20 mouse cellular contexts compared by ENCODE assay signal in genomic region chr11:4499456-4499855, GRCm38 (mm10). TPM values are rescaled to one million over a fixed set of nuclear protein-coding genes. Genes with fewer than 3 reads are reported as not detected.
"Had no signal": no experiment of that assay in that cellular context is flagged by ENCODE, and none has a peak within 500 bp of the region (broad histone marks: within the 10 kb centered on the region; RNA-seq: fewer than 3 reads in every experiment).

No protein-coding gene starts in this region.

- H3K4me3 ChIP-seq: intestine, embryonic 15.5 days; limb, embryonic 12.5 days; limb, embryonic 15.5 days; megakaryocyte, embryonic 14.5 days; midbrain, embryonic 10.5 days; midbrain, embryonic 13.5 days; myocyte; neural tube, embryonic 13.5 days; stomach, embryonic 15.5 days had no signal

- H3K27ac ChIP-seq: intestine, embryonic 15.5 days; limb, embryonic 12.5 days; limb, embryonic 15.5 days; liver, embryonic 14.5 days; midbrain, embryonic 10.5 days; midbrain, embryonic 13.5 days; stomach, embryonic 15.5 days had no signal

- DNase-seq: kidney, postnatal 4 days; left cerebral cortex, postnatal 4 days; liver, postnatal 0 days; right cerebral cortex, adult 18-20 months; right cerebral cortex, postnatal 14 days; right cerebral cortex, postnatal 4 days; thymus, postnatal 25 days had no signal

- H3K9ac ChIP-seq: intestine, embryonic 15.5 days; limb, embryonic 12.5 days; limb, embryonic 15.5 days; liver, embryonic 14.5 days; liver, postnatal 0 days; lung, embryonic 14.5 days; midbrain, embryonic 13.5 days; neural tube, embryonic 13.5 days; stomach, embryonic 15.5 days had no signal

- H3K4me2 ChIP-seq: intestine, embryonic 15.5 days; limb, embryonic 12.5 days; limb, embryonic 15.5 days; liver, embryonic 11.5 days; lung, embryonic 14.5 days; midbrain, embryonic 13.5 days; neural tube, embryonic 13.5 days; stomach, embryonic 15.5 days had no signal

- H3K9me3 ChIP-seq: intestine, embryonic 15.5 days; limb, embryonic 12.5 days; limb, embryonic 15.5 days; megakaryocyte, embryonic 14.5 days; midbrain, embryonic 10.5 days; midbrain, embryonic 13.5 days; neural tube, embryonic 13.5 days; stomach, embryonic 15.5 days had no signal

- H3K4me1 ChIP-seq: limb, embryonic 12.5 days; limb, embryonic 15.5 days; midbrain, embryonic 10.5 days; midbrain, embryonic 13.5 days; neural tube, embryonic 13.5 days; stomach, embryonic 15.5 days had no signal

- ATAC-seq: intestine, embryonic 15.5 days; liver, postnatal 0 days; midbrain, embryonic 13.5 days; midbrain, embryonic 16.5 days had no signal

- H3K27me3 ChIP-seq: intestine, embryonic 15.5 days; limb, embryonic 12.5 days; limb, embryonic 15.5 days; megakaryocyte, embryonic 14.5 days; midbrain, embryonic 13.5 days; neural tube, embryonic 13.5 days; stomach, embryonic 15.5 days had no signal

RNA-seq across cellular contexts. Expression of gene Hormad2, which starts 58.6 kb away (rescaled TPM):
- polyA plus RNA-seq: midbrain, embryonic 13.5 days had no signal
